Mouse (Mus musculus): ENCODE measurements at regions not wholly inside any gene's neighbourhood (a gene's known extent, or its start where the extent isn't known, plus 50 kb on each side); places are given as distances from the start of the nearest gene placed in this dataset.

DNA sequence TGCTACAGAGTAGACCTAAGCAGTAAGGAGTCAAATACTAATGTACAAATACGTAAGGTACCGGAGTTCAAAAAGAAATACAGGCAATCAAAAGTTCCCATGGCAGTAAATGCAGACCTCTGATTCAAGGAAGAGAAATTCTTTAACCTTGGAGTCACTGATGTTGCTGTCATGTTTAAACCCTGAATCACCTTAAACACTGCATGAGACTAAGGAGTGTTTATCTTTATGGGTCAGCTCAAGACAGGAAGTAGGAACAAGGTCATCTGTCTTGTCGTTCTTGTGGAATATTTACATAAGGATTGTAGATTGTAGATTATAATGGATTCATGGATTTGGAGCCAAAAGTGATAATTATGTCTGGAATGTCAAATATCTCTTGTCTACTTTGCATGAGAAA, 1708.7 kb upstream of the Slc10a2 start:
- no peak for DNase-seq

DNA sequence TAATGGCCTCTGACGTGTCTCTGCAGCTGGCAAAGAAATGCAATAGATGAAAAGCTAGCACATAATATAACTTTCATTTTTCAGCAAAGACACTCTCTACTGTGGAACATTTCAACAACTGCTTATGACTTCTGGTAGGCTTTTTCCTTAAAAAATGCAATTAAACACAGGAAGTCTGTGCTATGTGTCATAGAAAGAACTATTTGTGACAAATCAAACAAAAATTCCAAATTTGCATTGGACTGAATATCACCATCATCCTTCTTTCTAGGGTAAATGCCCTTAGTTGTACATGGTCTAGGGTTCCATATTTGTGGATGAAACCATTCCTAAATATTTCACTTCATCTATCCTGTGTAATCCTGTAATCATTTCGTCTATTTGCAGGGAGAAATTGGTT, 1702.0 kb upstream of the Slc10a2 start:
- no peak for DNase-seq

DNA sequence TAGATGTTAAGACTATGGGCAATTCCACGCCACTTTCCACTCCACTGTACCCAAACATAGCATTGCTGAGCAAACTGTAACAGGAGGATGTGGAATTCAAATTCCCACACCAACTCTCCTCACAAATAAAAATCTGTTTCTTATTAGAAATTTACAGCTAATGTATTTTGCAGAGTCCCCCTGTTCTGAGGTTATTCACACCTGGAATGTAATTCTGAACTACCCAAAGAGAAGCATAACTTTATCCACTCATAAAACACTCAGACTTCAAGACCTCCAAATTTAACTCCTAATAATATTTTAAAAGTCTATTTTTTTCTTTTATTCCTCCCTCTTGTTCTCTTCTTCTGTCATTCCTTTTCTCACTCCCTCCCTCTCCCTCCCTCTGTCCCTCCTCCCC, 1698.0 kb upstream of the Slc10a2 start:
- no peak for DNase-seq

DNA sequence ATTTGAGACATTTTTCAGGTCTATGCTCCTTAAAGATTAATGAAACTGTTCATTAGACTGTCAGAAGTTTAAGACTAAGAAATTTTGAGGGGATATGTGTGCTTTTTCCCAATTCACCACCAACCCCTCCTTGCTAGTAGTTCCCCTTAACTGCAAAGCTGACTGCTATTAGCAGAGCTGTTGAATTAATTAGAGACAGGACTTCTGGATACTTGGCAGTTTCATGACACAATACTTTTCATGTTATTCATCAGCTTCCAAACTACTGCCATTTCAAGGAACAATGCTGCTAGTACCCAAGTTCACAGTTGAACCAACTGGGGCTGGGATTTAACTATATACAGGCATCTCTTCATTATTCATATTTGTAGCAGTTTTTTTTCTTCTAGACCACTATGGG, 1695.9 kb upstream of the Slc10a2 start:
- DNase-seq: no peak

DNA sequence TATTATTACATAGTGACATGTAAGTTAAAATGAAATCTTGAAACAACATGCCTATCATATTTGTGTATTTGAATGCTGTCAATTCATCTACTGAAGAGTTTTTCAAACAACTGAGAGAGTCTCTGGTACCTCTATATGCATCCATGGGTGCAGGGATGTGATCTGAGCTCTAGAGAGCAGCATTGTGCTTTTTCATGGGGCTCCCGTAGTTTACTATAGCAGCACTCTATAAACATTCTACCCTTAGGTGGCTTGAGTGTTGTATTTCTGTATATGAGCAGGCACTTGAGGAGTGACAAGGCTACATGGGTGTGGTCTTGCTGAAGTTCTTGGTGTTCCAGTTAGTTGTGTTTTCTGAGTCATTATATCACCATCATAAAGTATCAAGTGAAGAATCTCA, 1683.9 kb upstream of the Slc10a2 start:
- no peak for DNase-seq

DNA sequence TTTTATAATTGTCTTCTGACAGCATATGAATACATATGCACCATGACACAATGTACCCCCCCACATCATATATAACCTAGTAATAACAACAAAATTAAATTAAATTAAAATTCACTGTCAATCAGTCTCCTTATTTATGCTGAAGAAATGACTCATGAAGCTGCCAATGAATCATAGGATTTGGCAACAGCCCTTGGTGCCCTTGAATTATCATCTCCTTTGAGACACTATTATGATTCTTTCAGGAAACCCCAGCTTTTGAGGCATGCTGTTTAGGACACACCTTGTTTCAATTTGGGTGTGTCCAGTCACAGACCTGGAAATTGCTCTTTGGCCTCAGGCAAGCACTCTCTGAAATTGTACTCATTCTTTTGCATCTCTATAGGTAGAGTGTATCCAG, 1675.8 kb upstream of the Slc10a2 start:
- DNase-seq: no peak

DNA sequence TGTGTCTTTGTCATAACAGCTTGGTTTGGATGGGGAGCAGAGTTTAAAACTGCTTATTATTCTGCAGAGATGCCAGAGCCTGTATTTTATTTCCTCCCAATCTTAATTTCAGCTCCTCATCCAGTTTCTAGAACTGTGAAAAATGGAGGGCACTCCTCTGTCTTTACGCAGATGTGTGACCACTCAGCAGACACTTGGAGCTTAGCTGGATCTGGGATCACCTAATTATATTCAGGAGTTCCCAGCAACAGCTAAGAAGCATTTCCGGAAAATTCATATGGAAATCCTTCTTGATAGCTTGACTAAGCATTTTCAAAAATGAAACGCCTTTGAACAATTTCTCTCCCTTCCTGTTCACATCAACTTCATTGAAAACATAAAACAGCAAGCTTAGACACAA, 1670.0 kb upstream of the Slc10a2 start:
- DNase-seq: no peak

DNA sequence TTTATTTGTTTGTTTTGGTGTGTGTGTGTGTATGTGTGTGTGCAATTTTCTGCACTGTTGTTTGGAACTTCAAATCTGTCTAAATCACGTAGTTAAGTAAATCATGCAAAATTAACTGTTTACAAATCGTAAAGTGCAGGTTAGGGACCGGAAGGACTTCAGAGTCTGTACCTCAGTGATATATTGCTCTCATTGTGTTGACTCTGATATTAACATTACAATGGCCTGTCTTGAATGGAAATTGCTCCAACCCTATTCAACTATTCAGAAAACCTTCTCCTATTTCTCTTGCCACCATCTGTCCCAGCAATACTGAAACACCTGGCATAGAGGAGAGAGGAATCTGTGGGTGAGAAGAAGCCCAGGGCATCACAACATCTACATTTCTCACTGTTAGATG, 1624.4 kb upstream of the Slc10a2 start:
- no peak for DNase-seq

DNA sequence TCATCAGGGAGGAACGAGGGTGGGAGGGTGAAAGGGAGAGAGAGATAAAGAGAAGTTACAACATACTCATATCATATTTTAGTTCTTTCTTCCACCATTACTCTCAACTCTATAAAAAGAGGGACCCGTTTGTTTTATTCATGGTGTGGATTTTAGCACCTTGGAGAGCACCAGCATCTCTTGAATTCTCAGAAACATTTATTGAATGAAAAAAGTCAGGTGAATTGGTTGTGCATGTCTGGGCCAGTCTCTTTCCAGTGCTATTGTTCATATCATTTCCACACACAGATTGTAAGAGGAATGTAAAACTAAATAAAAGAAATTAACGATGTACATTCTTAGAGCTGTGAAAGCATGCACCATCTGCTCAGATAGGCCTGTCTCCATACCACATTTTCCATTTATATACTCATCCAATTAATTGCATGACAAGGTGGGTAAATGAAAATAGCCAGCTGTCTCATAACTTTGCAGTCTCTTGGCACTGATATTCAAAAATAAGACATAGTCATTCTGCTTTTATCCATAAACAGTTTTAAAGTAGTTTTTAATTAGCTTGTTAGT, 1603.8 kb upstream of the Slc10a2 start:
- DNase-seq: no peak

DNA sequence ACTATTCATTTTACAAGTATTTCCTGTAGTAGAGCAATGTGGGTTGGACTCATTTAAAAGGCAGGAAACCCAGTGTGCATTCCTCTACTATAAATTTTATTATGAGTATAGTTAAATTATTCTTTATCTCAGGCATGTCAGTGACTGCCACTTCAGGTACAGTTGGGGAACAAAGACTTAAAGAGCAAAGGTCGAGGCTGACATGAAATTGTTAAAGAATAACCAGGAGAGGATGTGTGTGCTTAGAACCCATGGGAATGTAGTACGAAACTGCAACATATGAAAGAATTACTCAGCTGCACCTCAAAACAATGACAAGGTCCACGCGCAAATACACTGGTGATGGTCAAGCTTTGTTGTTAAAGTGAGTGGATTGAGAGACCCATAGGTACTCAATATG, 1583.4 kb upstream of the Slc10a2 start:
- DNase-seq: no peak

DNA sequence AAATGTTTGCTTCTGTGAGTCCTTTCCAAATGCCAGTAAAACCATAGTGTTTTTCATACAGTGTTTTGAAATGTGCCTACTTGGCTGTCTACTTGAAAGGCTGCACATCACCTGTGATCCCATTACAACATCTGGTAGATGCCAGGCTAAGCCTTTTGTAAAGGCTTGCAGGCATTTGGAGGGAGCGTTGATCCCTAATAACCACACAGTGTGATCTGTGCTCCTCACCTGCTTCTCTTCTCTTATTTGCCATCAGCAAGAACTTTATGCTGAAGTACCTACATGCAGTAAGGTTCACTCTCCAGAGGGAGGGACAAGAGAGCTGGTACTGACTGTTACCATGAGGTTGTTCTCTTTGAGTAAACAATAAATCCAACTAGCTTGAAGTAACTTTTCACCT, 1553.7 kb upstream of the Slc10a2 start:
- DNase-seq: no peak

DNA sequence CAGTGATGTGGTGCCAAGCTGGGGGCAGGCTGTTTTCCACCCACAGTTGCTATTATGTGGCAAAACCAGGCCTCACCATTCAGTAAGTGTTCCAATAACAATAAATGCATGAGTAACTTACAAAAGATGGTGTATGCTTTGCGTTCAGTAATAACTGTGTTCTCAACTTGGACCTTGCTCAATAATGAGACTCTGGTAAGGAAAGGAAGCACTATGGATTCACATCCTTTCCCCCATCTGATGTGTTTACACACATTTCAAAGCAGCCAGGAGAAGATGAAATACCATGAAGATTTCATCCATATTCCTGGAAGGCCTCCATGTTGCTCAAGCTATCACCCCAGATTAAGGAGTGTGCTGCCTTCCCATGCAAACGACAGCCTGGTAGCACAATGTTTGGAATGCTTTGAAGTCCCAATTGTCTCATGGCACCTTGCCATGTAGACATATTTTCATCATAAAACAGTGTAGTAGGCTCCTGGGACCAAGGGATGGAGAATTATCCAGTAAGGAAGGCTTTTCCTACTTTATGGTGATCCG, 1552.4 kb upstream of the Slc10a2 start:
- DNase-seq: no peak

DNA sequence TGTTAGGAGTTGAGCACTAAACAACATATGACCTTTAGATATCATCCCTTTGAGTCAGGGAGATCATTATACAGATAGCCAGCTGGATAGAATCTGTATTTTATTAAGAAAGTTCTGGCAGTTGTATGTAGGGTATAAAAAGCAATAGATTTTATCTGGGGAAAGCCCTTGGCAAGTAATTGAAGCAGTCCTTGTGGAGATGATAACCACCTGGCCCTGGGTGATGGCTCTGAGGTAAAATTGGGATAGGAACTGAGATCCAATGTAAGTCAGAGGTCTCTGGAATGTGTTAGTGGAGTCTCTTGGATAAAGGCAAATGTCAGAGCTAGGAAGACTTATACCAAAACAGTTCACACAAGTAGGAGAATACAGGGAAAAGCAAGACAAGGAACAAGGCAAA, 1547.0 kb upstream of the Slc10a2 start:
- no peak for DNase-seq

DNA sequence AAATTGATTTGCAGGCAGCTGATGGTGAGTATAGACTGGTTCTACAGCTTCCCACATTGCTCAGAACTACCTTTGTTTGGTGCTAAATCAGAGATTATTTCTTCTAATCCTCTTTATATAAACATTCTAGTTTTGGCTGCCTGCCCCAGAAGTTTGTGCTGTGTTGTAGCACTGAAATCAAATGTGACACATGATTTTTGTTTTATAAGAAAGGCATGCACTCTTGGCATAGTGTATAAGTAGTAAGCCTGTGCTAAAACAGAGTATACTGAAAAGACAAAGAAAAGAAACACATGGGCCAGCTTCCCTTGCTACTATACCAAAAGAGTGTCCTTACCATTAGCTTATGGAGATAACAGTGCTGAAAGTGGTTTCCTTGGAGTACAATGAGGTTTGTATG, 1542.9 kb upstream of the Slc10a2 start:
- no peak for DNase-seq

DNA sequence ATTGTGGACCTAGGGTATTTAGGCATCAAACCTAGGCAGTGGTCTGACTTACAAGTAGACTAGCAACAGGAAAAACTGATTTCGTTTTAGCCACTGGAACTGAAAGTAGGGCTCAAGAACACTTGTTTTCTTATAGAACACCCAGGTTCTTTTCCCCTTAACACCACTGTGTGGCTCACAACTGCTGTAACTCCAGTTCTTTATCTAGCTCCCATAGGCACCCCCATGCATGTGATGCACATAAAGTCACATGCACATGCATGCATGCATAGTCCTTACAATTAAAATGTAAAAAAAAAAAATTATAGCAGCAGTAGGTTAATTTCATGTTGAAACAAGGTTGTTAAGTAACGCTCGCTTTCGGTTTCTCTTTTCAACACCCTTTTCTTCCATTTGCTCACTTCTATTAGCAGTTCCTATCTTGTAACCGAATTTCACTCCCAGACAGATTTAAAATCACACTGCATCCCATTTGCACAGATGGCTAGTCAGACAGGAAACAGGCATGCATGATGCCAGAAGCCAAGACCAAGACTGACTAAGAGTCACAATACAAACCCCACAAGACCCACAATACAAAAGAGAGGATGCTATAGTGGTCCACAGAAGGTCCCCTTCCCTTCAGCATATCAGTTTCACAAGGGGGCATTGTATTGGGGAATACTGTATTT, 1540.3 kb upstream of the Slc10a2 start:
- DNase-seq: no peak

DNA sequence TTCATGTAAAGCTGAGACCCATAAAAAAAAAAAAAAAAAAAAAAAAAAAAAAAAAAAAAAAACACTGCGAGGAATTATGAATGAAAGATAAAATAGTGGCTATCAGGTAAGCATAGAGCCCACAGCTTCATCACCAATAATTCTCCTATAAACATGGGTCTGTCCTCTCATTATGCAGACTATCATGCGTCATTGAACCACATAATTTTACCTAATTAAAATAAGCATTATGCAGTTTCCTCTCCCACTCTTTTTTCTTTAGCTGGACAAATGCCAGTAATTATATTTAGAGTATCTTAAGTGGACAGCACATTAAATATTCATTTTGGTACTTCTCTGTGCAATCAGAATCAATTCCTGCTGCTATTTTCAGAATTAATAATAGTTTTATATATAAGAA, 1539.2 kb upstream of the Slc10a2 start:
- DNase-seq: no peak

DNA sequence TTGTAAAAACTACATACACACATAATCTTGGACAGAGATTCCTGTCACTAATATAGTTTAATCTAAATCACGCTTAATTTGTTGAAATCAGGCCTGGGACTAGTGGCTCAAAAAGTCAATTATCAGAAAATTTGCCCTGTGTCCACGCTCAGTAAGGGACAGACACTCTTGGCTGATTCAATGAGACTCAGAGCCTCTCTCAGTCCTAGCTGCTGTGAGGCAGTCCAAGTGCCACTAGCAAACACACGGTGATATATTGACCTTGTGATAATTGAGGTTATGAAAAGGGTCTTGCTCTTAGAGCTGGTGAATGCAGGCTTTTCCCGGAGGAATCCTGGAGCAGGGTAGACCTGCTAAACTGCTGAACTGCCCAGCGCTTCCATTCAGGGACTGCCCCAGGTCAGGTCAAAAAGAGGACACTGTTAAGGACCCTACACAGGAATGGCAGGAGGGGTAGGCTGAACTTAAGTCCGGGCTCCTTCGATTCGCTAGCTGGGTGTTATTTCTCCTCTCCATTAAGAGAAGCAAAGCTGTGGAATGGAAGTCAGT, 1521.9 kb upstream of the Slc10a2 start:
- DNase-seq: no peak

DNA sequence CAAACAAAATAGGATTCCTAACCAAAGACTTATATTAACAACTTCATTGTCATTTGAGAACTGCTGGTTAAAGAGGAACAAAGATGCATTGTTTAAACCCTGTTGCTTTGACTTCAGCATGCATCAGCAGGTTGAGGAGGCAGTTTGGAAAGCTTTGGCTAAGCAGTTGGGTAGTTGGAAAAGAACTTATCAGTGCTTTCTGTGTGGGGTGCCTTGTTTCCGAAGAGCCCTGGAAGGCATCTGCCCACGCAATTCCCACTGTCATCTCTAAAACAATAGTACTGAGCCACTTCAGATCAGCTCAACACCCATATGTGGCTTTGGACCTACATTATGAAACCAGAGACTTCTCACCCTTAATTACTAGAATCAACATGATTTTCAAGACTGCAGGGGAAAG, 1503.7 kb upstream of the Slc10a2 start:
- no peak for DNase-seq

DNA sequence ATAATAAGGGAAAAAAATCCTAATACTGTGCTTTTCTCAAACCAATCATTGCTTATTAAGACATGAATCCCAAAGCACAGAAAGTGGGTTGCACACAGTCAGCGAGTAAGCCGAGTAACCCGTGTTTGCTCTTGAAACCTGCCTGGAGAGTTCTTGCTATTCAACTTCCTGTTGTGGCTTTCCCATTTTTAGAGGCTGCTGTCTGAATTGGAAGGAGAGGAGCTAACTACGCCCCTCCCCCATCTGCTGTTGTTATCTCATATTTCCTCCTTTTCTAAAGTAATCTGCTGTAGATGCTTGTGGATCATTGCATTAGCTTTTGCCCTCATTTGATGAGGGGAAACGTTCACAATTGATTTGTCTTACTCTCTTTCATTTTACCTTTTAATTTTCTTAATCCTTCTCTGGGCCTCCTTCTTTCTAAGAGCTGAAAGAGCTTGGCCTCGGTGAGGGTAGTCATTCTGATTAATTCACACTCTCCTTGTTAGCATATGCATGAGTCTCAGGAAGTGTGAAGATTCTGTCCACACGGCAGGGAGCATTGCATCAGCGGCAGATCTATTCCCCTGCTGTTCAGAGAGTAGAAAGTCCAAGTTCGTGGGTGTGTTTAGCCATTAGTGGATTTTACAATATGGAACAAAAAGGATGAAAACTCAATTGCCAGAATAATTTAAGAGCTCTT, 1501.8 kb upstream of the Slc10a2 start:
- peak; percentile 7 for DNase-seq

DNA sequence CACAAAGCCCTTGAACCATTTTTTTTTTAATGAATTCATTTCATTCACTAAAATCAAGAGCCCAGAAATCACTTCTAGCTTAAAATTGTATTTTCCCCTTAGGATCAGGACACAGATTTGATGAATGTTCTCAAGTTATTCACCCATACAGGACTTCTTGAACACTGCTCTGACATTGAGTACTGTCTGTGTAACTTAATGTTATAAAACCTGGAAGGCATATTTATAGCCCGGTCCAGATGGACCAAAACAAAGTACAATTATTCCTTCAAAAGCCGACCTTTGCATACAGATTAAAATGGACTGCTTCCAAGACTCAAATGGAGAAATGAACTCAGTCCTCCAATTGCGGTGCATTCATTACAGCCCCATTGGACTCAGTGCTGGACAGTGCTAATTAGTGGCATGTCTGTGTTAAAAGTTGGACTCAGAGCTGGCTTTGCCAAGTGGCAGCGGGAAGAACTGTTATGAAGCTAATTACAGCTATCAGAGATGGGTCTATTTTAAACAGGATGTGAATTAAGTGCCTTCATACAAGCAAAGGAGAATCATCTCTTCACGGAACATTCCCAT, 1499.2 kb upstream of the Slc10a2 start:
- DNase-seq: no peak

DNA sequence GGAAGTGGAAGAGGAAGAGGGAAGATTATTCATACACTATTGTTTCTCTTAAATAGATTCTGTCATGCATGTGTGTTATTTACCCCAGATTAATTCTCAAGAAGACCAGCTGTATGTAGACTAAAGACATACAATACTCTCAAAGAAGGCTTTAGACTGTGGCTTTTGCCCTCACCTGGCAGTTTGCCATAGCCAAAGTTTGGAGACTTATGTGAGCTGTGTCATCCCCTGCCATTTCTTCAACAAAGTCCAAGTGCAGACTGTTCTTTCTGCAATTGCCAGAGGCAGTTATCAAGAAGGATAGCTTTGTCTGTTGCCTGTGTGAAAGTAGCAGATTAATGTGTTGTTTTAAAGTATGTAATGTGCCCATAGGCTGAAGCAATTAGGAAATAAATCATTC, 1485.0 kb upstream of the Slc10a2 start:
- no peak for DNase-seq

DNA sequence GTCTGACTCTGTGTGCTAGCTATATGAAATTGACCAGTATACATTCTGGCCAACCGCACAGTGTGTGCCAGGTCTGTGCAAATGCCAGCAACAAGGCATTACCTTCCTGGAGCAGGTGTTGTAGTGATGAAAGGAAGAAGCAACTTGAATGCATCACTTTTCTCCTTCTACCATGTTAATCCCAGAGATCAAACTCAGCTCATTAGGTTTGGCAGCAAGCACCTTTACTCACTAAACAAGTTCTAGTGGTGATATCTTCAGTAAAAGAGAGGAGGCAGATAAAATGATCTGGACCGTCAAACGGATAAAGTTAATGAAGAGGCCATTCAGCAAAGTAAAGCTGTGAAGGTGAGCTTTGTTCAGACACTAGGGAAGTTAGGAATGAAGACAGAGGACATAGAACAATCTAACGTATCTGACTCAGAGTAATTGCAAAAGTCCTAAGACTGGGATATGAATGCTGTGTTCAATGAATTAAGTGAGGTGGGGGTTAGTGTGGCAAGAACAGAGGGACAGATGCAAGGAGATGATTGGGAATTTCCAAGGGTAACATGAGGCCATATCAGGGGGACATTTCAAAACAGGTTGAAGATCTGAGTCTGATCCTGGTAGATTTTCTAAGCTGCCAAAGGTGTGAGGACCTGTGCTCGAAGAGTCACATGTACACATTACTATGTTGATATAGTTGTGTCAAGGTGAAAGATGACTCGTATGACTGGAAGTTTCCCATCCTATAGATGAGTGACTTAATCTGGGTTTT, 1478.4 kb upstream of the Slc10a2 start:
- no peak for DNase-seq

DNA sequence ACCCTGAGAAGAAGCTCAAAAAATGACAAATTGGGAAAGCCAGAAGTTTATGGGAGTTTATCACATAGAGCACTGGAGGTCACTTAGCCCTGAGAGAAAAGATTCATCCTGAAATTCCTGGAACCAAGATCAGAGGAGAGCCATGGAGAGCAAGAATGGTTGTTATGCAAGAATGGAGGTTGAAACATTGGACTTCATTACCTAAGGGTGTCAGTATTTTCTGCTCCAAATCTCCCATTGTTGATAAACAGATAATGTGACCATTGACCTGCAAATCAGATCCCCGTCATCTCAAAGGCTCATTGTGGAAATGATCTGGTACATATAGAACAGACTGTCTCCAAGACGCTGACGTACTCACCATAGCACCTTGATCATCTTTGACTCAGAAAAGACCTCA, 1477.6 kb upstream of the Slc10a2 start:
- DNase-seq: no peak

All from liver (tissue).